Comparison of ENCODE assay signal across 11 mouse cellular contexts in genomic region chr11:75280066-75280410, GRCm38 (mm10).
DNase-seq lines count a peak whose midpoint lies in the region; ATAC-seq and TF ChIP-seq lines count a peak whose summit lies in the region.
"Had no signal": no experiment of that assay in that cellular context is flagged by ENCODE, and none has a peak within 500 bp of the region (broad histone marks: within the 10 kb centered on the region; RNA-seq: fewer than 3 reads in every experiment).

No protein-coding gene starts in this region.

- 0 out of 2 replicates have a peak overlapping the region, but pooled peaks have one; percentile 43 for H3K4me2 ChIP-seq in hindbrain, embryonic 13.5 days
- H3K4me2 ChIP-seq in hindbrain, embryonic 14.5 days (replicated peaks) = no peak overlapping the region
- peak overlapping the region; percentile 69; the same call in 1 of the 2 replicates for H3K4me2 ChIP-seq in liver, embryonic 15.5 days
- H3K4me2 ChIP-seq in intestine, embryonic 15.5 days (replicated peaks) = no peak overlapping the region
- no peak overlapping the region for H3K4me2 ChIP-seq in kidney, embryonic 14.5 days (replicated peaks; ENCODE audit: low read depth, low read length)

- 49% methylated on average over 5 of the region's 5 CpGs for WGBS in hindbrain, embryonic 13.5 days
- WGBS in hindbrain, embryonic 14.5 days = 54% methylated on average over 5 of the region's 5 CpGs
- 49% methylated on average over 5 of the region's 5 CpGs for WGBS in liver, embryonic 15.5 days (ENCODE audit: insufficient replicate concordance)
- 80% methylated on average over 5 of the region's 5 CpGs for WGBS in intestine, embryonic 15.5 days
- 56% methylated on average over 5 of the region's 5 CpGs for WGBS in kidney, embryonic 14.5 days

- no peak overlapping the region for H3K9ac ChIP-seq in hindbrain, embryonic 13.5 days
- no peak overlapping the region for H3K9ac ChIP-seq in hindbrain, embryonic 14.5 days
- H3K9ac ChIP-seq in liver, embryonic 15.5 days = no peak overlapping the region
- no peak overlapping the region for H3K9ac ChIP-seq in intestine, embryonic 15.5 days
- no peak overlapping the region for H3K9ac ChIP-seq in kidney, embryonic 14.5 days (ENCODE audit: low read depth, low read length)

- no peak for ATAC-seq in hindbrain, embryonic 13.5 days (ENCODE audit: low FRiP score)
- no peak for ATAC-seq in hindbrain, embryonic 14.5 days (ENCODE audit: low FRiP score)
- no peak for ATAC-seq in liver, embryonic 15.5 days (ENCODE audit: insufficient read depth)
- ATAC-seq in intestine, embryonic 15.5 days = no peak
- ATAC-seq in kidney, embryonic 14.5 days (ENCODE audit: low FRiP score, low TSS enrichment) = no peak

- DNase-seq in cerebellum, adult 9-10 months = peak; percentile 46
- DNase-seq in cerebellum, adult 9-11 months = no peak
- DNase-seq in hindbrain, embryonic 14.5 days (ENCODE audit: low spot score) = no peak
- DNase-seq: adrenal gland, adult 8-10 months; kidney, postnatal 36 days; lung, postnatal 36 days had no signal

- no peaks in the 10 kb centered on the region for H3K36me3 ChIP-seq in hindbrain, embryonic 13.5 days
- no peaks in the 10 kb centered on the region for H3K36me3 ChIP-seq in hindbrain, embryonic 14.5 days (replicated peaks; ENCODE audit: control insufficient read depth, insufficient read depth)
- H3K36me3 ChIP-seq in E14TG2a.4 (ENCODE audit: insufficient read depth, low read length) = no peaks in the 10 kb centered on the region
- no peaks in the 10 kb centered on the region for H3K36me3 ChIP-seq in liver, embryonic 15.5 days (replicated peaks)
- H3K36me3 ChIP-seq in intestine, embryonic 15.5 days = no peaks in the 10 kb centered on the region
- H3K36me3 ChIP-seq in kidney, embryonic 14.5 days (ENCODE audit: control insufficient read depth, insufficient read depth, low read length) = no peaks in the 10 kb centered on the region

- no peak for TF ChIP-seq CTCF in E14TG2a.4 (conservative IDR thresholded peaks at IDR 0.05; ENCODE audit: low read length)

- peak overlapping the region; percentile 64 for H3K27ac ChIP-seq in hindbrain, embryonic 13.5 days
- no peak overlapping the region for H3K27ac ChIP-seq in hindbrain, embryonic 14.5 days
- peak overlapping the region; percentile 57; the same call in 1 of the 2 replicates for H3K27ac ChIP-seq in liver, embryonic 15.5 days (replicated peaks)
- H3K27ac ChIP-seq in intestine, embryonic 15.5 days = no peak overlapping the region
- no peak overlapping the region for H3K27ac ChIP-seq in kidney, embryonic 14.5 days (ENCODE audit: low read depth, low read length)

- H3K4me1 ChIP-seq in hindbrain, embryonic 13.5 days (replicated peaks) = peaks cover 57% of the 10 kb centered on the region
- H3K4me1 ChIP-seq in hindbrain, embryonic 14.5 days (replicated peaks; ENCODE audit: control insufficient read depth, insufficient read depth, low read length) = peaks cover 51% of the 10 kb centered on the region
- H3K4me1 ChIP-seq in E14TG2a.4 (replicated peaks; ENCODE audit: low read depth, low read length) = peaks cover 55% of the 10 kb centered on the region
- peaks cover 32% of the 10 kb centered on the region for H3K4me1 ChIP-seq in liver, embryonic 15.5 days (replicated peaks)
- H3K4me1 ChIP-seq in intestine, embryonic 15.5 days (replicated peaks) = peaks cover 15% of the 10 kb centered on the region
- H3K4me1 ChIP-seq in kidney, embryonic 14.5 days (ENCODE audit: control insufficient read depth, insufficient read depth, low read length) = peaks cover 28% of the 10 kb centered on the region

- no peak overlapping the region for H3K4me3 ChIP-seq in hindbrain, embryonic 13.5 days
- no peak overlapping the region for H3K4me3 ChIP-seq in hindbrain, embryonic 14.5 days (replicated peaks; ENCODE audit: low read length)
- H3K4me3 ChIP-seq in E14TG2a.4 (replicated peaks; ENCODE audit: low read length) = peak overlapping the region; percentile 54; the same call in 1 of the 2 replicates
- no peak overlapping the region for H3K4me3 ChIP-seq in liver, embryonic 15.5 days (replicated peaks)
- H3K4me3 ChIP-seq in intestine, embryonic 15.5 days (replicated peaks) = no peak overlapping the region
- no peak overlapping the region for H3K4me3 ChIP-seq in kidney, embryonic 14.5 days (ENCODE audit: low read length)

- peaks cover 47% of the 10 kb centered on the region for H3K27me3 ChIP-seq in hindbrain, embryonic 13.5 days
- H3K27me3 ChIP-seq in hindbrain, embryonic 14.5 days (ENCODE audit: control insufficient read depth, insufficient read depth, low read length) = peaks cover 18% of the 10 kb centered on the region; the same call in 1 of the 2 replicates
- H3K27me3 ChIP-seq in E14TG2a.4 (ENCODE audit: insufficient read depth, low read length) = peaks cover 34% of the 10 kb centered on the region
- H3K27me3 ChIP-seq in liver, embryonic 15.5 days = peaks cover 47% of the 10 kb centered on the region
- H3K27me3 ChIP-seq in intestine, embryonic 15.5 days (replicated peaks) = peaks cover 27% of the 10 kb centered on the region
- H3K27me3 ChIP-seq in kidney, embryonic 14.5 days (ENCODE audit: control insufficient read depth, insufficient read depth, low read length) = peaks cover 20% of the 10 kb centered on the region

- H3K9me3 ChIP-seq in hindbrain, embryonic 13.5 days = no peaks in the 10 kb centered on the region
- H3K9me3 ChIP-seq in hindbrain, embryonic 14.5 days (ENCODE audit: control insufficient read depth, low read length) = no peaks in the 10 kb centered on the region
- H3K9me3 ChIP-seq in E14TG2a.4 (ENCODE audit: low read length) = no peaks in the 10 kb centered on the region
- H3K9me3 ChIP-seq in liver, embryonic 15.5 days (replicated peaks) = no peaks in the 10 kb centered on the region
- H3K9me3 ChIP-seq in intestine, embryonic 15.5 days = no peaks in the 10 kb centered on the region
- H3K9me3 ChIP-seq in kidney, embryonic 14.5 days (ENCODE audit: control insufficient read depth, low read length) = no peaks in the 10 kb centered on the region

Comparison
In these comparisons a context has a peak if more than half of its experiments do, and no peak if none do; other contexts are left out.
1. H3K27ac ChIP-seq: peak in hindbrain, embryonic 13.5 days (single experiment) and liver, embryonic 15.5 days (single experiment); none in hindbrain, embryonic 14.5 days (single experiment), intestine, embryonic 15.5 days (single experiment) and kidney, embryonic 14.5 days (single experiment).
2. H3K4me2 ChIP-seq: peak in hindbrain, embryonic 13.5 days (single experiment) and liver, embryonic 15.5 days (single experiment); none in hindbrain, embryonic 14.5 days (single experiment), intestine, embryonic 15.5 days (single experiment) and kidney, embryonic 14.5 days (single experiment).